Mouse (Mus musculus) CH12.LX (cell line): Measurements from ENCODE around the gene Slc35f2. TPM values are rescaled to one million over a fixed set of nuclear protein-coding genes. Genes with fewer than 3 reads are reported as not detected.
A peak's percentile ranks its signal among the peaks of the same experiment; 100 is the strongest.

Source experiments
- DNase-seq: peaks from one replicate; pipeline ENCODE4 v3.0.0-alpha.2; 2013; ENCODE audit errors: extremely low read depth
- H3K27ac ChIP-seq: 2 replicates; pipeline ENCODE4 v1.5.1; 2012; ENCODE audit warnings: low read depth, mild to moderate bottlenecking, control low read depth, moderate library complexity; ENCODE audit not compliant: insufficient read depth
- H3K27me3 ChIP-seq: replicated peaks from 2 replicates; pipeline ENCODE3; 2012; ENCODE audit warnings: inconsistent platforms
- H3K36me3 ChIP-seq, 2 experiments: replicated peaks in 1 of 2; 2 replicates each; pipeline versions ENCODE3 to v1.6.1; 2012; ENCODE audit warnings: inconsistent platforms in 1 of 2, low read length in 1 of 2, mild to moderate bottlenecking in 1 of 2, mixed read lengths in 1 of 2, moderate library complexity in 1 of 2; ENCODE audit not compliant: control insufficient read depth in 1 of 2, insufficient read depth in 1 of 2
- H3K4me1 ChIP-seq, 2 experiments: 2 replicates each; pipeline ENCODE4 v1.6.1; 2012; ENCODE audit warnings: inconsistent platforms in 1 of 2, moderate library complexity in 1 of 2; ENCODE audit not compliant: insufficient read depth in 2 of 2, control insufficient read depth in 1 of 2
- H3K4me2 ChIP-seq: 2 replicates; pipeline ENCODE4 v1.6.1; 2012; ENCODE audit warnings: low read depth, mild to moderate bottlenecking, control low read depth; ENCODE audit not compliant: poor library complexity, insufficient read depth, severe bottlenecking
- H3K4me3 ChIP-seq, 3 experiments: fragments of 150-350 bp in 1 of 3; sonication (generic) in 1 of 3; replicated peaks in 1 of 3; 2 replicates each; pipeline versions ENCODE3 to v1.5.1; 2011 to 2012; ENCODE audit warnings: low read depth in 2 of 3, low read length in 2 of 3, mild to moderate bottlenecking in 2 of 3, moderate library complexity in 2 of 3, control low read depth in 1 of 3, improper control_type of control experiment in 1 of 3, inconsistent platforms in 1 of 3, mixed read lengths in 1 of 3; ENCODE audit not compliant: poor library complexity in 1 of 3
- H3K79me2 ChIP-seq: replicated peaks from 2 replicates; pipeline ENCODE4 v1.6.1; 2012; ENCODE audit warnings: mild to moderate bottlenecking, moderate library complexity; ENCODE audit not compliant: control insufficient read depth, poor library complexity, insufficient read depth, severe bottlenecking; ENCODE audit errors: extremely low read depth
- H3K9ac ChIP-seq: 2 replicates; pipeline ENCODE4 v1.6.1; 2012; ENCODE audit warnings: low read depth, mild to moderate bottlenecking, control low read depth, moderate library complexity; ENCODE audit not compliant: insufficient read depth
- H3K9me3 ChIP-seq: replicated peaks from 2 replicates; pipeline ENCODE3; 2012; ENCODE audit warnings: low read length, inconsistent platforms, mixed read lengths
- BHLHE40 ChIP-seq: IDR thresholded peaks from 2 replicates; pipeline ENCODE4 v1.6.1; 2011; ENCODE audit warnings: mild to moderate bottlenecking, low read depth, low read length, improper control_type of control experiment
- CHD1 ChIP-seq: IDR thresholded peaks from 2 replicates; pipeline ENCODE4 v1.6.1; 2012; ENCODE audit warnings: low read depth, low read length, improper control_type of control experiment, inconsistent platforms
- CHD2 ChIP-seq: IDR thresholded peaks from 2 replicates; pipeline ENCODE4 v1.6.1; 2011; ENCODE audit warnings: low read length, improper control_type of control experiment
- CTCF ChIP-seq, 2 experiments: IDR thresholded peaks in 1 of 2; conservative IDR thresholded peaks in 1 of 2; 2 replicates each; pipeline ENCODE4 v1.5.1; 2011 to 2012; ENCODE audit warnings: low read depth in 2 of 2, low read length in 2 of 2, improper control_type of control experiment in 1 of 2, inconsistent platforms in 1 of 2, mild to moderate bottlenecking in 1 of 2, moderate library complexity in 1 of 2
- E2F4 ChIP-seq: IDR thresholded peaks from 2 replicates; pipeline ENCODE4 v1.6.1; 2011; ENCODE audit warnings: low read depth, low read length, improper control_type of control experiment; ENCODE audit not compliant: insufficient replicate concordance
- EP300 ChIP-seq: IDR thresholded peaks from 2 replicates; pipeline ENCODE4 v1.6.1; 2011; ENCODE audit warnings: low read length, improper control_type of control experiment
- ETS1 ChIP-seq: conservative IDR thresholded peaks from 2 replicates; pipeline ENCODE4 v1.6.1; 2012; ENCODE audit warnings: low read depth, mild to moderate bottlenecking, inconsistent platforms, low read length, improper control_type of control experiment, moderate library complexity
- GABPA ChIP-seq: IDR thresholded peaks from 2 replicates; pipeline ENCODE4 v1.6.1; 2012; ENCODE audit warnings: low read depth, low read length, improper control_type of control experiment, inconsistent platforms; ENCODE audit not compliant: insufficient replicate concordance
- JUN ChIP-seq: IDR thresholded peaks from 2 replicates; pipeline ENCODE4 v1.6.1; 2011; ENCODE audit warnings: low read depth, mild to moderate bottlenecking, low read length, improper control_type of control experiment, moderate library complexity; ENCODE audit not compliant: insufficient read depth
- JUND ChIP-seq: conservative IDR thresholded peaks from 2 replicates; pipeline ENCODE4 v1.6.1; 2011; ENCODE audit warnings: low read depth, low read length, improper control_type of control experiment
- MAFK ChIP-seq: IDR thresholded peaks from 2 replicates; pipeline ENCODE4 v1.6.1; 2011; ENCODE audit warnings: low read length, improper control_type of control experiment; ENCODE audit not compliant: insufficient replicate concordance
- MAX ChIP-seq: IDR thresholded peaks from 2 replicates; pipeline ENCODE4 v1.6.1; 2011; ENCODE audit warnings: low read length, improper control_type of control experiment
- MEF2A ChIP-seq: IDR thresholded peaks from 2 replicates; pipeline ENCODE4 v1.6.1; 2014; ENCODE audit warnings: low read depth, mild to moderate bottlenecking, inconsistent platforms, low read length, improper control_type of control experiment, borderline replicate concordance
- NRF1 ChIP-seq: IDR thresholded peaks from 2 replicates; pipeline ENCODE4 v1.6.1; 2014; ENCODE audit warnings: low read depth, mild to moderate bottlenecking, inconsistent platforms, low read length, improper control_type of control experiment, moderate library complexity
- PAX5 ChIP-seq: IDR thresholded peaks from 2 replicates; pipeline ENCODE4 v1.6.1; 2012; ENCODE audit warnings: low read length, inconsistent platforms, mixed read lengths
- POLR2A ChIP-seq: IDR thresholded peaks from 2 replicates; pipeline ENCODE4 v1.6.1; 2011; ENCODE audit warnings: low read depth, mild to moderate bottlenecking, improper control_type of control experiment, low read length
- RAD21 ChIP-seq: IDR thresholded peaks from 2 replicates; pipeline ENCODE4 v1.6.1; 2011; ENCODE audit warnings: low read depth, mild to moderate bottlenecking, low read length, improper control_type of control experiment, moderate library complexity
- SIN3A ChIP-seq: IDR thresholded peaks from 2 replicates; pipeline ENCODE4 v1.6.1; 2012; ENCODE audit warnings: low read length, improper control_type of control experiment, inconsistent platforms
- SMC3 ChIP-seq: IDR thresholded peaks from 2 replicates; pipeline ENCODE4 v1.6.1; 2011; ENCODE audit warnings: low read depth, low read length, improper control_type of control experiment
- TCF12 ChIP-seq: IDR thresholded peaks from 2 replicates; pipeline ENCODE4 v1.6.1; 2014; ENCODE audit warnings: low read depth, mild to moderate bottlenecking, inconsistent platforms, low read length, improper control_type of control experiment
- UBTF ChIP-seq: IDR thresholded peaks from 2 replicates; pipeline ENCODE4 v1.6.1; 2012; ENCODE audit warnings: low read depth, mild to moderate bottlenecking, inconsistent platforms, low read length, improper control_type of control experiment, moderate library complexity
- USF1 ChIP-seq: IDR thresholded peaks from 2 replicates; pipeline ENCODE4 v1.6.1; 2014; ENCODE audit warnings: low read depth, mild to moderate bottlenecking, inconsistent platforms, low read length, improper control_type of control experiment
- USF2 ChIP-seq: conservative IDR thresholded peaks from 2 replicates; pipeline ENCODE4 v1.6.1; 2011; ENCODE audit warnings: low read depth, low read length, improper control_type of control experiment
- ZKSCAN1 ChIP-seq: IDR thresholded peaks from 2 replicates; pipeline ENCODE4 v1.6.1; 2012; ENCODE audit warnings: low read depth, inconsistent platforms, low read length, improper control_type of control experiment, borderline replicate concordance
- ZMIZ1 ChIP-seq: IDR thresholded peaks from 2 replicates; pipeline ENCODE4 v1.6.1; 2012; ENCODE audit warnings: low read depth, mild to moderate bottlenecking, inconsistent platforms, low read length, improper control_type of control experiment
- ZNF384 ChIP-seq: IDR thresholded peaks from 2 replicates; pipeline ENCODE4 v1.6.1; 2012; ENCODE audit warnings: low read depth, low read length, improper control_type of control experiment, inconsistent platforms
- dilution Hi-C: fragments of 300-500 bp; cut with MboI; formaldehyde crosslinking; loops from 2 replicates; pipeline ENCODE4 v1.14.3; 2020; ENCODE audit warnings: low sequenced_read_pairs; ENCODE audit not compliant: extremely low pct_unique_long_range_greater_than_20kb, extremely low pct_ligation_motif_present
- in situ Hi-C: fragments of 300-500 bp; cut with MboI; formaldehyde crosslinking; loops from 3 replicates; pipeline ENCODE4 v1.14.3; 2019; ENCODE audit warnings: low sequenced_read_pairs, low pct_ligation_motif_present, low pct_unique_long_range_greater_than_20kb, mixed read lengths
- polyA plus RNA-seq: library from polyadenylated mRNA; unstranded; fragments of >175 nt; gene quantifications from 2 replicates; pipeline ENCODE4 v1.2.1, GENCODE M21; 2012; ENCODE audit warnings: low read depth; ENCODE audit not compliant: insufficient read length
- total RNA-seq, 2 experiments: library from RNA; depleted of rRNA; stranded (reverse); fragments of 300-350 nt in 1 of 2; fragments of >200 nt in 1 of 2; gene quantifications; 2 replicates each; pipeline ENCODE4 v1.2.3; 2012 to 2014

The Slc35f2 gene
- total and polyA plus RNA-seq, 3 experiments, result 0.13 to 3.1 (median 0.47) TPM

GRCm38 (mm10) chr9:53750411-53750810, 20.9 kb upstream of the Slc35f2 start:
- in situ Hi-C loops, result no loop called here
- TF ChIP-seq CHD1, result no peak
- TF ChIP-seq JUND, result no peak
- no peak for TF ChIP-seq RAD21
- TF ChIP-seq ZKSCAN1, result no peak
- no peak for TF ChIP-seq POLR2A
- TF ChIP-seq MAX, result no peak
- no peak for TF ChIP-seq CTCF (conservative IDR thresholded peaks at IDR 0.05 in 1 of 2, IDR thresholded peaks at IDR 0.05 in 1 of 2; ENCODE audit: low read depth in 2 of 2, low read length in 2 of 2)
- TF ChIP-seq NRF1, result no peak
- no peak for TF ChIP-seq PAX5
- TF ChIP-seq E2F4, result no peak
- TF ChIP-seq MAFK, result no peak
- TF ChIP-seq USF1, result no peak
- TF ChIP-seq, all 38 proteins: peak for 0
- no peaks in the 10 kb centered on the region for H3K36me3 ChIP-seq
- no peaks in the 10 kb centered on the region for H3K79me2 ChIP-seq
- no peak overlapping the region for H3K4me3 ChIP-seq
- no peak overlapping the region for H3K4me2 ChIP-seq
- no peak overlapping the region for H3K9ac ChIP-seq
- dilution Hi-C loops, result no loop called here
- no peaks in the 10 kb centered on the region for H3K4me1 ChIP-seq
- no peaks in the 10 kb centered on the region for H3K9me3 ChIP-seq
- H3K27ac ChIP-seq, result no peak overlapping the region
- DNase-seq, result no peak
- H3K27me3 ChIP-seq, result no peaks in the 10 kb centered on the region

GRCm38 (mm10) chr9:53750899-53751298, 20.4 kb upstream of the Slc35f2 start:
- Histone ChIP-seq H3K9ac (no peak overlapping the region), H3K27ac (no peak overlapping the region), H3K4me1 (no peaks in the 10 kb centered on the region), H3K36me3 (no peaks in the 10 kb centered on the region), H3K4me2 (no peak overlapping the region), H3K4me3 (no peak overlapping the region), H3K79me2 (no peaks in the 10 kb centered on the region), H3K9me3 (no peaks in the 10 kb centered on the region), H3K27me3 (no peaks in the 10 kb centered on the region)
- no peak for TF ChIP-seq CHD2
- peak; percentile 65 for TF ChIP-seq RAD21
- TF ChIP-seq TCF12, result no peak
- TF ChIP-seq ZMIZ1, result no peak
- no peak for TF ChIP-seq EP300
- TF ChIP-seq JUND, result no peak
- TF ChIP-seq UBTF, result no peak
- no peak for TF ChIP-seq POLR2A
- TF ChIP-seq SMC3, result peak; percentile 46; the same call in 1 of the 2 replicates
- no peak for TF ChIP-seq JUN
- no peak for TF ChIP-seq BHLHE40
- no peak for TF ChIP-seq MAFK
- TF ChIP-seq SIN3A, result no peak
- no peak for TF ChIP-seq ETS1
- TF ChIP-seq USF2, result no peak
- no peak for TF ChIP-seq MAX
- TF ChIP-seq ZNF384, result no peak
- no peak for TF ChIP-seq E2F4
- TF ChIP-seq CTCF (conservative IDR thresholded peaks at IDR 0.05 in 1 of 2, IDR thresholded peaks at IDR 0.05 in 1 of 2; ENCODE audit: low read depth in 2 of 2, low read length in 2 of 2), result peak in 1 of 2 experiments; percentile 65; a peak in 2 of 4 replicates
- no peak for TF ChIP-seq GABPA
- no peak for TF ChIP-seq MEF2A
- peak; percentile 27 for DNase-seq
- dilution Hi-C loops, result no loop called here
- in situ Hi-C loops, result no loop called here
